In genomic region chr17:25824362-25825142, GRCm38 (mm10) we compare ENCODE assay signal across 8 mouse cellular contexts. TPM values are rescaled to one million over a fixed set of nuclear protein-coding genes. Genes with fewer than 3 reads are reported as not detected.
DNase-seq lines count a peak whose midpoint lies in the region; ATAC-seq and TF ChIP-seq lines count a peak whose summit lies in the region.

No protein-coding gene starts in this region.

- H3K4me1 ChIP-seq in embryonic facial prominence, embryonic 12.5 days: peaks cover 32% of the 10 kb centered on the region
- peaks cover 10% of the 10 kb centered on the region for H3K4me1 ChIP-seq in intestine, postnatal 0 days (replicated peaks; ENCODE audit: control insufficient read depth, insufficient read depth, low read length)
- H3K4me1 ChIP-seq in neural tube, embryonic 12.5 days: peaks cover 48% of the 10 kb centered on the region

- 73% methylated on average over 17 of the region's 17 CpGs for WGBS in embryonic facial prominence, embryonic 12.5 days
- WGBS in intestine, postnatal 0 days: 64% methylated on average over 17 of the region's 17 CpGs
- 76% methylated on average over 17 of the region's 17 CpGs for WGBS in neural tube, embryonic 12.5 days

- H3K36me3 ChIP-seq in embryonic facial prominence, embryonic 12.5 days: peaks cover 30% of the 10 kb centered on the region
- peaks cover 15% of the 10 kb centered on the region for H3K36me3 ChIP-seq in intestine, postnatal 0 days (ENCODE audit: control insufficient read depth, insufficient read depth)
- H3K36me3 ChIP-seq in neural tube, embryonic 12.5 days: peaks cover 29% of the 10 kb centered on the region

- TF ChIP-seq CTCF in layer of hippocampus, adult 2 months (conservative IDR thresholded peaks at IDR 0.05): no peak
- TF ChIP-seq CTCF in intestine, postnatal 0 days (IDR thresholded peaks at IDR 0.05; ENCODE audit: low read depth): no peak

- H3K4me3 ChIP-seq in layer of hippocampus, adult 2 months: peak overlapping the region; percentile 61
- H3K4me3 ChIP-seq in embryonic facial prominence, embryonic 12.5 days: peak overlapping the region; percentile 64
- H3K4me3 ChIP-seq in intestine, postnatal 0 days (ENCODE audit: low read depth, low read length): peak overlapping the region; percentile 62
- H3K4me3 ChIP-seq in neural tube, embryonic 12.5 days: peak overlapping the region; percentile 53; the same call in 1 of the 2 replicates

- H3K9ac ChIP-seq in embryonic facial prominence, embryonic 12.5 days: peak overlapping the region; percentile 70; the same call in 1 of the 2 replicates
- peak overlapping the region; percentile 68 for H3K9ac ChIP-seq in intestine, postnatal 0 days (ENCODE audit: low read depth, low read length)
- peak overlapping the region; percentile 73; the same call in 1 of the 2 replicates for H3K9ac ChIP-seq in neural tube, embryonic 12.5 days

- no peak for ATAC-seq in embryonic facial prominence, embryonic 12.5 days (ENCODE audit: insufficient number of reproducible peaks, insufficient read depth, low FRiP score, low TSS enrichment)
- no peak for ATAC-seq in intestine, postnatal 0 days
- no peak for ATAC-seq in neural tube, embryonic 12.5 days (ENCODE audit: low FRiP score, low read depth)

- H3K27ac ChIP-seq in layer of hippocampus, adult 2 months: peak overlapping the region; percentile 92; the same call in 1 of the 2 replicates
- H3K27ac ChIP-seq in embryonic facial prominence, embryonic 12.5 days: no peak overlapping the region
- H3K27ac ChIP-seq in intestine, postnatal 0 days (ENCODE audit: low read depth, low read length): no peak overlapping the region
- no peak overlapping the region for H3K27ac ChIP-seq in neural tube, embryonic 12.5 days

- H3K4me2 ChIP-seq in embryonic facial prominence, embryonic 12.5 days (replicated peaks): peak overlapping the region; percentile 96
- peak overlapping the region; percentile 94 for H3K4me2 ChIP-seq in intestine, postnatal 0 days (replicated peaks; ENCODE audit: low read depth)
- H3K4me2 ChIP-seq in neural tube, embryonic 12.5 days (replicated peaks): peak overlapping the region; percentile 82

- no peaks in the 10 kb centered on the region for H3K9me3 ChIP-seq in embryonic facial prominence, embryonic 12.5 days
- H3K9me3 ChIP-seq in intestine, postnatal 0 days (ENCODE audit: control insufficient read depth): no peaks in the 10 kb centered on the region
- no peaks in the 10 kb centered on the region for H3K9me3 ChIP-seq in neural tube, embryonic 12.5 days

- peaks cover 17% of the 10 kb centered on the region for H3K27me3 ChIP-seq in embryonic facial prominence, embryonic 12.5 days
- H3K27me3 ChIP-seq in intestine, postnatal 0 days (replicated peaks; ENCODE audit: control insufficient read depth, insufficient read depth, low read length): peaks cover 9% of the 10 kb centered on the region
- H3K27me3 ChIP-seq in neural tube, embryonic 12.5 days (replicated peaks): peaks cover 12% of the 10 kb centered on the region

- no peak for DNase-seq in layer of hippocampus, adult 2 months (ENCODE audit: low spot score in 2 of 2)
- no peak for DNase-seq in layer of hippocampus, adult 8-10 months (ENCODE audit: low spot score in 2 of 2)
- no peak for DNase-seq in embryo, embryonic 9.5 days (ENCODE audit: extremely low spot score)
- no peak for DNase-seq in yolk sac, embryonic 10.5 days (ENCODE audit: low spot score)
- DNase-seq in thymus, postnatal 25 days: no peak

RNA-seq across cellular contexts. Expression of gene Wdr24, which starts 1.1 kb away (rescaled TPM):
- 10 to 100 TPM; 27.9 to 28.9 TPM for total RNA-seq in layer of hippocampus, adult 2 months (2021)
- 10 to 100 TPM; 22.8 to 29.0 (median 26.5) TPM for total RNA-seq in layer of hippocampus, adult 8-10 months (2022)
- polyA plus RNA-seq in embryonic facial prominence, embryonic 12.5 days (2016; fragmentation: Nextera tagmentation; extraction: Ambion mirVana): 26.0 and 29.6 TPM in 2 replicates
- 9.6 and 10.2 TPM in 2 replicates for polyA plus RNA-seq in intestine, postnatal 0 days (2015; fragmentation: Nextera tagmentation; extraction: Ambion mirVana)
- polyA plus RNA-seq in neural tube, embryonic 12.5 days (2016; fragmentation: Nextera tagmentation; extraction: Ambion mirVana): 27.6 and 28.6 TPM in 2 replicates

RNA-seq across cellular contexts. Expression of gene Jmjd8, which starts 4.1 kb away (rescaled TPM):
- total RNA-seq in layer of hippocampus, adult 2 months (2021): 10 to 100 TPM; 58.0 to 61.1 TPM
- 10 to 100 TPM; 61.0 to 63.6 (median 61.8) TPM for total RNA-seq in layer of hippocampus, adult 8-10 months (2022)
- polyA plus RNA-seq in embryonic facial prominence, embryonic 12.5 days (2016; fragmentation: Nextera tagmentation; extraction: Ambion mirVana): 53.9 and 57.0 TPM in 2 replicates
- 22.7 and 23.0 TPM in 2 replicates for polyA plus RNA-seq in intestine, postnatal 0 days (2015; fragmentation: Nextera tagmentation; extraction: Ambion mirVana)
- polyA plus RNA-seq in neural tube, embryonic 12.5 days (2016; fragmentation: Nextera tagmentation; extraction: Ambion mirVana): 67.7 and 72.6 TPM in 2 replicates

RNA-seq across cellular contexts. Expression of gene Stub1, which starts 8.7 kb away (rescaled TPM):
- 100 to 1,000 TPM; 164 to 175 TPM for total RNA-seq in layer of hippocampus, adult 2 months (2021)
- total RNA-seq in layer of hippocampus, adult 8-10 months (2022): 100 to 1,000 TPM; 151 to 155 (median 152) TPM
- 334 and 338 TPM in 2 replicates for polyA plus RNA-seq in embryonic facial prominence, embryonic 12.5 days (2016; fragmentation: Nextera tagmentation; extraction: Ambion mirVana)
- polyA plus RNA-seq in intestine, postnatal 0 days (2015; fragmentation: Nextera tagmentation; extraction: Ambion mirVana): 245 and 246 TPM in 2 replicates
- polyA plus RNA-seq in neural tube, embryonic 12.5 days (2016; fragmentation: Nextera tagmentation; extraction: Ambion mirVana): 293 and 301 TPM in 2 replicates

RNA-seq across cellular contexts. Expression of gene Rhbdl1, which starts 12.5 kb away (rescaled TPM):
- total RNA-seq in layer of hippocampus, adult 2 months (2021): 10 to 100 TPM; 43.0 to 44.8 TPM
- 10 to 100 TPM; 31.6 to 44.8 (median 40.9) TPM for total RNA-seq in layer of hippocampus, adult 8-10 months (2022)
- polyA plus RNA-seq in embryonic facial prominence, embryonic 12.5 days (2016; fragmentation: Nextera tagmentation; extraction: Ambion mirVana): 1.2 and 1.6 TPM in 2 replicates
- 1.4 and 1.9 TPM in 2 replicates for polyA plus RNA-seq in intestine, postnatal 0 days (2015; fragmentation: Nextera tagmentation; extraction: Ambion mirVana)
- polyA plus RNA-seq in neural tube, embryonic 12.5 days (2016; fragmentation: Nextera tagmentation; extraction: Ambion mirVana): 8.1 and 8.6 TPM in 2 replicates

RNA-seq across cellular contexts. Expression of gene Fbxl16, which starts 15.7 kb away (rescaled TPM):
- 100 to 1,000 TPM; 680 to 699 TPM for total RNA-seq in layer of hippocampus, adult 2 months (2021)
- total RNA-seq in layer of hippocampus, adult 8-10 months (2022): 100 to 1,000 TPM; 532 to 577 (median 554) TPM
- polyA plus RNA-seq in embryonic facial prominence, embryonic 12.5 days (2016; fragmentation: Nextera tagmentation; extraction: Ambion mirVana): 5.9 and 6.7 TPM in 2 replicates
- 1.1 and 1.5 TPM in 2 replicates for polyA plus RNA-seq in intestine, postnatal 0 days (2015; fragmentation: Nextera tagmentation; extraction: Ambion mirVana)
- polyA plus RNA-seq in neural tube, embryonic 12.5 days (2016; fragmentation: Nextera tagmentation; extraction: Ambion mirVana): 25.8 and 27.0 TPM in 2 replicates
